In genomic region chrX:73875881-73876280, GRCm38 (mm10) we compare ENCODE assay signal across 22 mouse cellular contexts. TPM values are rescaled to one million over a fixed set of nuclear protein-coding genes. Genes with fewer than 3 reads are reported as not detected.
DNase-seq lines count a peak whose midpoint lies in the region; ATAC-seq lines count a peak whose summit lies in the region.
"Had no signal": no experiment of that assay in that cellular context is flagged by ENCODE, and none has a peak within 500 bp of the region (broad histone marks: within the 10 kb centered on the region; RNA-seq: fewer than 3 reads in every experiment).

No protein-coding gene starts in this region.

- H3K36me3 ChIP-seq in forebrain, embryonic 13.5 days (ENCODE audit: poor library complexity, severe bottlenecking): no peaks in the 10 kb centered on the region
- no peaks in the 10 kb centered on the region for H3K36me3 ChIP-seq in forebrain, embryonic 11.5 days (ENCODE audit: control insufficient read depth, insufficient read depth, low read length)
- no peaks in the 10 kb centered on the region for H3K36me3 ChIP-seq in forebrain, embryonic 16.5 days (ENCODE audit: control insufficient read depth, insufficient read depth)
- no peaks in the 10 kb centered on the region for H3K36me3 ChIP-seq in midbrain, embryonic 15.5 days (replicated peaks)
- no peaks in the 10 kb centered on the region for H3K36me3 ChIP-seq in liver, embryonic 11.5 days (ENCODE audit: control insufficient read depth, insufficient read depth, low read length)
- H3K36me3 ChIP-seq: embryonic facial prominence, embryonic 13.5 days; heart, embryonic 10.5 days had no signal

- no peak for ATAC-seq in forebrain, embryonic 13.5 days
- no peak for ATAC-seq in forebrain, embryonic 11.5 days (replicated peaks; ENCODE audit: low FRiP score)
- no peak for ATAC-seq in forebrain, embryonic 16.5 days
- ATAC-seq in midbrain, embryonic 15.5 days (replicated peaks): no peak
- no peak for ATAC-seq in liver, embryonic 11.5 days (replicated peaks; ENCODE audit: low FRiP score)
- ATAC-seq: inflammation-experienced regulatory T-cells, adult 6 months; liver, postnatal 0 days had no signal

- peak overlapping the region; percentile 39 for H3K4me2 ChIP-seq in forebrain, embryonic 13.5 days
- no peak overlapping the region for H3K4me2 ChIP-seq in forebrain, embryonic 11.5 days (ENCODE audit: low read depth, low read length, severe bottlenecking)
- peak overlapping the region; percentile 35 for H3K4me2 ChIP-seq in forebrain, embryonic 16.5 days (ENCODE audit: low read length)
- H3K4me2 ChIP-seq in midbrain, embryonic 15.5 days: peak overlapping the region; percentile 38
- no peak overlapping the region for H3K4me2 ChIP-seq in liver, embryonic 11.5 days
- H3K4me2 ChIP-seq: embryonic facial prominence, embryonic 13.5 days had no signal

- H3K27ac ChIP-seq in forebrain, embryonic 13.5 days: no peak overlapping the region
- no peak overlapping the region for H3K27ac ChIP-seq in forebrain, embryonic 11.5 days (ENCODE audit: low read depth, low read length)
- H3K27ac ChIP-seq in forebrain, embryonic 16.5 days (ENCODE audit: low read length): no peak overlapping the region
- H3K27ac ChIP-seq in midbrain, embryonic 15.5 days: no peak overlapping the region
- H3K27ac ChIP-seq in liver, embryonic 11.5 days (ENCODE audit: low read depth, low read length): no peak overlapping the region
- H3K27ac ChIP-seq: embryonic facial prominence, embryonic 13.5 days; heart, embryonic 10.5 days; stomach, postnatal 0 days had no signal

- no peak overlapping the region for H3K9ac ChIP-seq in forebrain, embryonic 13.5 days
- no peak overlapping the region for H3K9ac ChIP-seq in forebrain, embryonic 11.5 days (ENCODE audit: low read length)
- H3K9ac ChIP-seq in forebrain, embryonic 16.5 days (replicated peaks; ENCODE audit: low read depth, low read length): no peak overlapping the region
- no peak overlapping the region for H3K9ac ChIP-seq in midbrain, embryonic 15.5 days
- H3K9ac ChIP-seq in liver, embryonic 11.5 days (ENCODE audit: low read depth, low read length): no peak overlapping the region
- H3K9ac ChIP-seq: embryonic facial prominence, embryonic 13.5 days; liver, postnatal 0 days had no signal

- 0 out of 2 replicates have a peak, but pooled peaks cover 5% of the 10 kb centered on the region for H3K27me3 ChIP-seq in forebrain, embryonic 13.5 days
- no peaks in the 10 kb centered on the region for H3K27me3 ChIP-seq in forebrain, embryonic 11.5 days (ENCODE audit: control insufficient read depth, insufficient read depth, low read length)
- H3K27me3 ChIP-seq in forebrain, embryonic 16.5 days (replicated peaks; ENCODE audit: control insufficient read depth, insufficient read depth, low read length): no peaks in the 10 kb centered on the region
- no peaks in the 10 kb centered on the region for H3K27me3 ChIP-seq in midbrain, embryonic 15.5 days (replicated peaks)
- peaks cover 29% of the 10 kb centered on the region for H3K27me3 ChIP-seq in liver, embryonic 11.5 days (replicated peaks; ENCODE audit: control insufficient read depth, insufficient read depth, low read length)

- no peaks in the 10 kb centered on the region; the same call in 1 of the 2 replicates for H3K4me1 ChIP-seq in forebrain, embryonic 13.5 days
- H3K4me1 ChIP-seq in forebrain, embryonic 11.5 days (replicated peaks; ENCODE audit: control insufficient read depth, insufficient read depth, low read length): no peaks in the 10 kb centered on the region
- peaks cover 23% of the 10 kb centered on the region for H3K4me1 ChIP-seq in forebrain, embryonic 16.5 days (replicated peaks; ENCODE audit: control insufficient read depth, insufficient read depth, low read length)
- H3K4me1 ChIP-seq in midbrain, embryonic 15.5 days: peaks cover 33% of the 10 kb centered on the region
- no peaks in the 10 kb centered on the region for H3K4me1 ChIP-seq in liver, embryonic 11.5 days (replicated peaks; ENCODE audit: control insufficient read depth, insufficient read depth, low read length)

- H3K4me3 ChIP-seq in forebrain, embryonic 13.5 days: no peak overlapping the region
- H3K4me3 ChIP-seq in forebrain, embryonic 11.5 days (ENCODE audit: low read depth, low read length): no peak overlapping the region
- H3K4me3 ChIP-seq in forebrain, embryonic 16.5 days (replicated peaks; ENCODE audit: low read length): no peak overlapping the region
- 0 out of 2 replicates have a peak overlapping the region, but pooled peaks have one; percentile 1 for H3K4me3 ChIP-seq in midbrain, embryonic 15.5 days
- no peak overlapping the region for H3K4me3 ChIP-seq in liver, embryonic 11.5 days (ENCODE audit: low read depth, low read length)
- H3K4me3 ChIP-seq: embryonic facial prominence, embryonic 13.5 days; heart, embryonic 10.5 days had no signal

- H3K9me3 ChIP-seq in forebrain, embryonic 13.5 days (replicated peaks): no peaks in the 10 kb centered on the region
- H3K9me3 ChIP-seq in forebrain, embryonic 11.5 days (ENCODE audit: control insufficient read depth, low read length): no peaks in the 10 kb centered on the region
- H3K9me3 ChIP-seq in forebrain, embryonic 16.5 days (ENCODE audit: control insufficient read depth, low read length): no peaks in the 10 kb centered on the region
- no peaks in the 10 kb centered on the region for H3K9me3 ChIP-seq in midbrain, embryonic 15.5 days
- no peaks in the 10 kb centered on the region for H3K9me3 ChIP-seq in liver, embryonic 11.5 days (ENCODE audit: control insufficient read depth, low read length)
- H3K9me3 ChIP-seq: embryonic facial prominence, embryonic 13.5 days; heart, embryonic 10.5 days had no signal

- 66% methylated on average over 2 of the region's 2 CpGs for WGBS in forebrain, embryonic 13.5 days
- 84% methylated on average over 2 of the region's 2 CpGs for WGBS in forebrain, embryonic 11.5 days
- 58% methylated on average over 2 of the region's 2 CpGs for WGBS in forebrain, embryonic 16.5 days
- 67% methylated on average over 2 of the region's 2 CpGs for WGBS in midbrain, embryonic 15.5 days
- 73% methylated on average over 2 of the region's 2 CpGs for WGBS in liver, embryonic 11.5 days

- no peak for DNase-seq in forebrain, embryonic 11.5 days (ENCODE audit: low spot score)
- peak; percentile 57 for DNase-seq in 3T3-L1 (ENCODE audit: low read depth, low spot score)
- no peak for DNase-seq in frontal cortex, postnatal 25 days (ENCODE audit: low spot score in 2 of 2)
- no peak for DNase-seq in kidney, adult 18-20 months
- no peak for DNase-seq in liver, embryonic 11.5 days (ENCODE audit: low spot score)
- DNase-seq: adrenal gland, postnatal 10 days; cerebellum, adult 9-10 months; kidney, adult 8-10 months; kidney, postnatal 14 days; liver; liver, postnatal 0 days; lung, postnatal 10 days; retina, postnatal 1 day; right cerebral cortex, postnatal 4 days had no signal

RNA-seq across cellular contexts. Expression of gene Avpr2, which starts 16.0 kb away (rescaled TPM):
- polyA plus RNA-seq in forebrain, embryonic 13.5 days (2015; fragmentation: Nextera tagmentation; extraction: Ambion mirVana): 0.15 and 0.24 TPM in 2 replicates
- 0.11 TPM in 1 of 2 replicates, not detected in the other for polyA plus RNA-seq in forebrain, embryonic 11.5 days (2014; fragmentation: Nextera tagmentation; extraction: Ambion mirVana)
- polyA plus RNA-seq in forebrain, embryonic 16.5 days (2015; fragmentation: Nextera tagmentation; extraction: Ambion mirVana): 0.16 and 0.24 TPM in 2 replicates
- 0.17 and 0.30 TPM in 2 replicates for polyA plus RNA-seq in midbrain, embryonic 15.5 days (2015; fragmentation: Nextera tagmentation; extraction: Ambion mirVana)
- polyA plus RNA-seq in liver, embryonic 11.5 days (2014; fragmentation: Nextera tagmentation; extraction: Ambion mirVana): 0.17 and 0.22 TPM in 2 replicates
- polyA plus RNA-seq: heart, embryonic 10.5 days; heart, postnatal 0 days had no signal

RNA-seq across cellular contexts. Expression of gene L1cam, which starts 20.0 kb away (rescaled TPM):
- polyA plus RNA-seq in forebrain, embryonic 13.5 days (2015; fragmentation: Nextera tagmentation; extraction: Ambion mirVana): 42.7 and 45.4 TPM in 2 replicates
- 24.0 and 27.2 TPM in 2 replicates for polyA plus RNA-seq in forebrain, embryonic 11.5 days (2014; fragmentation: Nextera tagmentation; extraction: Ambion mirVana)
- 82.6 and 110 TPM in 2 replicates for polyA plus RNA-seq in forebrain, embryonic 16.5 days (2015; fragmentation: Nextera tagmentation; extraction: Ambion mirVana)
- polyA plus RNA-seq in midbrain, embryonic 15.5 days (2015; fragmentation: Nextera tagmentation; extraction: Ambion mirVana): 98.6 and 120 TPM in 2 replicates
- 0.42 and 0.95 TPM in 2 replicates for polyA plus RNA-seq in liver, embryonic 11.5 days (2014; fragmentation: Nextera tagmentation; extraction: Ambion mirVana)

RNA-seq across cellular contexts. Expression of gene Arhgap4, which starts 45.8 kb away (rescaled TPM):
- 1.7 and 2.0 TPM in 2 replicates for polyA plus RNA-seq in forebrain, embryonic 13.5 days (2015; fragmentation: Nextera tagmentation; extraction: Ambion mirVana)
- polyA plus RNA-seq in forebrain, embryonic 11.5 days (2014; fragmentation: Nextera tagmentation; extraction: Ambion mirVana): 1.7 and 2.0 TPM in 2 replicates
- polyA plus RNA-seq in forebrain, embryonic 16.5 days (2015; fragmentation: Nextera tagmentation; extraction: Ambion mirVana): 2.8 and 3.1 TPM in 2 replicates
- 4.0 and 4.6 TPM in 2 replicates for polyA plus RNA-seq in midbrain, embryonic 15.5 days (2015; fragmentation: Nextera tagmentation; extraction: Ambion mirVana)
- 10.2 and 12.9 TPM in 2 replicates for polyA plus RNA-seq in liver, embryonic 11.5 days (2014; fragmentation: Nextera tagmentation; extraction: Ambion mirVana)

RNA-seq across cellular contexts. Expression of gene Naa10, which starts 45.9 kb away (rescaled TPM):
- polyA plus RNA-seq in forebrain, embryonic 13.5 days (2015; fragmentation: Nextera tagmentation; extraction: Ambion mirVana): 127 and 132 TPM in 2 replicates
- polyA plus RNA-seq in forebrain, embryonic 11.5 days (2014; fragmentation: Nextera tagmentation; extraction: Ambion mirVana): 134 and 137 TPM in 2 replicates
- polyA plus RNA-seq in forebrain, embryonic 16.5 days (2015; fragmentation: Nextera tagmentation; extraction: Ambion mirVana): 101 and 103 TPM in 2 replicates
- 84.8 and 86.9 TPM in 2 replicates for polyA plus RNA-seq in midbrain, embryonic 15.5 days (2015; fragmentation: Nextera tagmentation; extraction: Ambion mirVana)
- 210 TPM in 2 replicates for polyA plus RNA-seq in liver, embryonic 11.5 days (2014; fragmentation: Nextera tagmentation; extraction: Ambion mirVana)

RNA-seq across cellular contexts. Expression of gene Pdzd4, which starts 51.1 kb away (rescaled TPM):
- 3.1 and 3.5 TPM in 2 replicates for polyA plus RNA-seq in forebrain, embryonic 13.5 days (2015; fragmentation: Nextera tagmentation; extraction: Ambion mirVana)
- 1.3 and 1.9 TPM in 2 replicates for polyA plus RNA-seq in forebrain, embryonic 11.5 days (2014; fragmentation: Nextera tagmentation; extraction: Ambion mirVana)
- polyA plus RNA-seq in forebrain, embryonic 16.5 days (2015; fragmentation: Nextera tagmentation; extraction: Ambion mirVana): 3.5 and 4.2 TPM in 2 replicates
- polyA plus RNA-seq in midbrain, embryonic 15.5 days (2015; fragmentation: Nextera tagmentation; extraction: Ambion mirVana): 5.6 and 5.9 TPM in 2 replicates
- 0.25 and 0.86 TPM in 2 replicates for polyA plus RNA-seq in liver, embryonic 11.5 days (2014; fragmentation: Nextera tagmentation; extraction: Ambion mirVana)

Comparison
In these comparisons a context has a peak if more than half of its experiments do, and no peak if none do; other contexts are left out.
1. H3K4me2 ChIP-seq: peak in forebrain, embryonic 13.5 days (single experiment), forebrain, embryonic 16.5 days (single experiment) and midbrain, embryonic 15.5 days (single experiment); none in forebrain, embryonic 11.5 days (single experiment) and liver, embryonic 11.5 days (single experiment).
2. RNA of gene L1cam, which starts 20.0 kb away (polyA plus RNA-seq): 98.6 to 120 TPM in midbrain, embryonic 15.5 days, 82.6 to 110 TPM in forebrain, embryonic 16.5 days, 42.7 to 45.4 TPM in forebrain, embryonic 13.5 days and 24.0 to 27.2 TPM in forebrain, embryonic 11.5 days; 0.42 to 0.95 TPM in liver, embryonic 11.5 days; every median in the first group is over 10 times any median in the second.